Mouse (Mus musculus): ENCODE data around the gene Efhc1. TPM values are rescaled to one million over a fixed set of nuclear protein-coding genes. Genes with fewer than 3 reads are reported as not detected.

The Efhc1 gene
- polyA plus RNA-seq, 1 experiment, result 1.7 TPM

DNA sequence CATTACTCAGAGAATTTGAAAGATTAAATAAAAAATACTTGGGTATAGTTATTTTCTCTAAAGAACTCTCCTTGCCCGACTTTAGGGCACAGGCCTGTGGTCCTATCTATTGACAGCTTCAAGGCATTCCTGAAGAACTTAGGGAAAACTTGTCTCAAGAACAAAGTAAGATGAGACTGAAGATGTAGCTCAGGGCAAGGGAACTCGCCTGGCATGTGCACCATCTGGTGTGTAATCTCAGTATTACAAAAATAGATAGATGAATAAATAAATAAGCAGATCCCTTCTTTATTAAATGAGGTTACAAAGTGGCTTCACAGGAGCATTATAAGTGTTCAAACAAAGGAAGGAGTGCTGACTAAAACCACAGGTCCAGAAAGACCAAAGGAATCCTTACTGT lies 32.7 kb downstream of the Efhc1 start:
- Histone ChIP-seq H3K27ac (ENCODE audit: insufficient read depth, low read depth, low read length) (no peak overlapping the region), H3K4me3 (ENCODE audit: insufficient read depth, low read length) (no peak overlapping the region), H3K4me1 (ENCODE audit: control insufficient read depth, insufficient read depth, low read length) (peaks cover under 1% of the 10 kb centered on the region; the same call in 1 of the 2 replicates)
- TF ChIP-seq POLR2A (IDR thresholded peaks at IDR 0.05; ENCODE audit: borderline replicate concordance, low read depth, low read length), result no peak
- no peak for TF ChIP-seq CTCF (IDR thresholded peaks at IDR 0.05; ENCODE audit: low read depth, low read length)

DNA sequence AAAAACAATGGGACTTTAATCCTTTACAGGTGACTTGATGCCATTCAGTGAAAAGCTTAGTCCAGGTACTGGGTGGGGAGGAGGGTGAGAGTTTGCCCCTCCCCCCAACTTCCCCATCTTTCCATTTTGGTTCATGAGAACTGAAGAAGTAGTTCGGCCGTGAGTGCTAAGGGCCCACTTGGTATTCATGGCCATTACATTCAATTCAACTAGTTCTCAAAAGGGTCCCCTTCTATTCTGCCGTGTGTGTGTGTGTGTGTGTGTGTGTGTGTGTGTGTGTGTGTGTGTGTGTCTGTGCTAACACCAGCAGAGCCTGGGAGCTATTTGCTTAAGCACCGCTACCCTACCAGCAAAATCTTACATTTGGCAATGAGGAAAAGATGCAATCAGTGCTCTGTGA lies 33.2 kb downstream of the Efhc1 start:
- H3K4me3 ChIP-seq (ENCODE audit: insufficient read depth, low read length), result no peak overlapping the region
- H3K27ac ChIP-seq (ENCODE audit: insufficient read depth, low read depth, low read length), result no peak overlapping the region
- peaks cover 5% of the 10 kb centered on the region; the same call in 1 of the 2 replicates for H3K4me1 ChIP-seq (ENCODE audit: control insufficient read depth, insufficient read depth, low read length)
- TF ChIP-seq POLR2A (IDR thresholded peaks at IDR 0.05; ENCODE audit: borderline replicate concordance, low read depth, low read length), result no peak
- no peak for TF ChIP-seq CTCF (IDR thresholded peaks at IDR 0.05; ENCODE audit: low read depth, low read length)

DNA sequence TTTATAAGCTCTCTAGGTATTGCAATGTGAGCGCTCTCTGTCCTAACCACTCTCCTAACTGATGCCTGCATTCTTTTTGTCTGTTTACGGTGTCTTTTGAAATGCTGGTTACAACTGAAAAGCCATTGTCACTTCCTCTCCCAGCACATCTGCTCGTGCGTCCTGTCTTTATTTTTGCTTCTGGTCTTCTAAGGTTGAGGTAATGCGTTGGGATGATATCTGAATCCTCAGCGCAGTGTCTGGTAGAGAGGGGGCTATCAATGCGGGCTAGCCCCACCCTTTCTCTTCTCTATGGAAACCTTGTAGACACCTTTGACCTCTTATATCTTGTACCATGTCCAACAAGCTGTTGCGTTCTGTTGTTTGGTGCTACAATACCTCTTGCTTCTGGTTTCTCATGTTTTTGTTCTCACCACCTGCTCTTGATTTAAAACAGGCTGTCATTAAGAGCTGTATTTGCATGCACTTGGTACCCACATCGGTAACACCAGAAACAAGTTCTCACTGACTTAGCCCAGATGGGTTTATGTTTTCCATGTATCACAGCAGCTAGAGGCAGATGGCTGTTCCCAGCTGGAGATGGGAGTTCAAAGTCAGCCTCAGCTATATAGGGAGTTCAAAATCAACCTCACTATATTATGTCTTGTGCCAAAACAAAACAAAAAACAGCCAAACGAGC lies 35.1 kb downstream of the Efhc1 start:
- Histone ChIP-seq H3K4me1 (ENCODE audit: control insufficient read depth, insufficient read depth, low read length) (peaks cover 6% of the 10 kb centered on the region; the same call in 1 of the 2 replicates), H3K4me3 (ENCODE audit: insufficient read depth, low read length) (no peak overlapping the region), H3K27ac (ENCODE audit: insufficient read depth, low read depth, low read length) (no peak overlapping the region)
- TF ChIP-seq POLR2A (IDR thresholded peaks at IDR 0.05; ENCODE audit: borderline replicate concordance, low read depth, low read length) (no peak), CTCF (IDR thresholded peaks at IDR 0.05; ENCODE audit: low read depth, low read length) (no peak)

DNA sequence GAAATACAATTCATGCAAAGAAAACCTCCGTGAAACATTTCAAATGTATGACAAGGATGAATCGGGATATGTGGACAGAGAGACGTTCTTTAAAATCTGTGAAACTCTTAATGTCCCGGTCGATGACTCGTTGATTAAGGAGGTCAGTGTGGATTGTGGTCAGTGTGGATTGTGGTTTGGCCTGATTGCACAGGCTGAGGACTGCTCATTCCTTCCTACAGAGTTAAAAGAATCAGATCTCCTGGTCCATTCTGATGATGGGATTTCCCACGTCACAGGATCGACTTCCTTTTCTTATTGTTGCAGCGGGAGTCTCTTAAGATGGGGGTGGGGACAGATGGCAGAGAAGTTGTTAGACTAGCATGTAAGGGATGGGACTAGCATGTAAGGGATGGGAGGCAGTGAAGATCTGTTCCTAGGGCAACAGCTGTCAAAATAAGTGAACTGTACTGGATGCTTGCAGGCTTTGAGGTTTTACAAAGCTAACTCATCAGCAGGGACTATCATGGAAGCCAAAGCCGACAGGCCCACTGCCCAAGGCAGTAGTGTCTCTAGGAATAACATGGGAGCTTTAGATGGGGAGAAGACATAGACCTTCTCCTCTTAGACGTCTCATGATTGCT lies 38.1 kb downstream of the Efhc1 start:
- H3K4me3 ChIP-seq (ENCODE audit: insufficient read depth, low read length), result no peak overlapping the region
- no peak for TF ChIP-seq CTCF (IDR thresholded peaks at IDR 0.05; ENCODE audit: low read depth, low read length)
- no peak for TF ChIP-seq POLR2A (IDR thresholded peaks at IDR 0.05; ENCODE audit: borderline replicate concordance, low read depth, low read length)
- no peak overlapping the region for H3K27ac ChIP-seq (ENCODE audit: insufficient read depth, low read depth, low read length)
- H3K4me1 ChIP-seq (ENCODE audit: control insufficient read depth, insufficient read depth, low read length), result 0 out of 2 replicates have a peak, but pooled peaks cover 6% of the 10 kb centered on the region

DNA sequence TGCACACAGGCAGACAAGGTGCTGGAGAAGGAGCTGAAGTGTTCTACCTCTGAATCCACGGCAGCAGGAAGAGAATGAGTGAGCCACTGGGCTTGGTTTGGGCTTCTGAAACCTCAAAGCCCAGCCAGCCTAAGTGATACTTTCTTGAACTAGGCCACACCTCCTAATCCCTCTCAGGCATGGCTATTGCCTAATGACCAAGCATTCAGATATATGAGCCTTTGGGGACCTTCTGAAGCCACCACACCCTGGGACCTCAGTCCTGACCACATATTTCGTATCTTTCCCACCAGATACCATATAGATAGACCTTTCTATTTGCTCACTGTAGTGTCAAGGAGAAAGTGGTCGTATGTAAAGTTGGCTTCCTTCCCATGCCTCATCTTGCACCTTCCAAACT lies 42.3 kb downstream of the Efhc1 start:
- no peak for TF ChIP-seq CTCF (IDR thresholded peaks at IDR 0.05; ENCODE audit: low read depth, low read length)
- no peak for TF ChIP-seq POLR2A (IDR thresholded peaks at IDR 0.05; ENCODE audit: borderline replicate concordance, low read depth, low read length)
- Histone ChIP-seq H3K4me3 (ENCODE audit: insufficient read depth, low read length) (no peak overlapping the region), H3K27ac (ENCODE audit: insufficient read depth, low read depth, low read length) (no peak overlapping the region), H3K4me1 (ENCODE audit: control insufficient read depth, insufficient read depth, low read length) (peaks cover 14% of the 10 kb centered on the region)

DNA sequence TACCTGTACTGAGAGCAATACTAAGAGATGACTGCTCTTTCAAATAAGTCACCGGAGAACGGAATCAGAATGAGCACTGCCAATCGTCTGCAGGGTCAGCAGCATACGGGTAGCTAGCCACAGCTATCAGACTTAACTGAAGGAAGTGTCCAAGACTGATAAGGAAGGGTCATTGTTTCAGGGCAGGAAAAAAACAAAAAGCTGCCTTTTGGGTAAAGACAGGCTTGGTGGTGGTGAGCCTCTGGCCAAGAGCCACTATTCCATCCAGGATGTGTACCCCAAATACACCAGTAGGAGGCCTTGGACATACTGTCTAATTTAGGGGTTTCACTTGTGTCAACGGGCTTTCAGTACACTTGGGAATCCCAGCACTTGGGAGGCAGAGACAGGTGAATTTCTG lies 42.9 kb downstream of the Efhc1 start:
- Histone ChIP-seq H3K27ac (ENCODE audit: insufficient read depth, low read depth, low read length) (no peak overlapping the region), H3K4me3 (ENCODE audit: insufficient read depth, low read length) (no peak overlapping the region), H3K4me1 (ENCODE audit: control insufficient read depth, insufficient read depth, low read length) (peaks cover 11% of the 10 kb centered on the region)
- TF ChIP-seq POLR2A (IDR thresholded peaks at IDR 0.05; ENCODE audit: borderline replicate concordance, low read depth, low read length) (no peak), CTCF (IDR thresholded peaks at IDR 0.05; ENCODE audit: low read depth, low read length) (no peak)

DNA sequence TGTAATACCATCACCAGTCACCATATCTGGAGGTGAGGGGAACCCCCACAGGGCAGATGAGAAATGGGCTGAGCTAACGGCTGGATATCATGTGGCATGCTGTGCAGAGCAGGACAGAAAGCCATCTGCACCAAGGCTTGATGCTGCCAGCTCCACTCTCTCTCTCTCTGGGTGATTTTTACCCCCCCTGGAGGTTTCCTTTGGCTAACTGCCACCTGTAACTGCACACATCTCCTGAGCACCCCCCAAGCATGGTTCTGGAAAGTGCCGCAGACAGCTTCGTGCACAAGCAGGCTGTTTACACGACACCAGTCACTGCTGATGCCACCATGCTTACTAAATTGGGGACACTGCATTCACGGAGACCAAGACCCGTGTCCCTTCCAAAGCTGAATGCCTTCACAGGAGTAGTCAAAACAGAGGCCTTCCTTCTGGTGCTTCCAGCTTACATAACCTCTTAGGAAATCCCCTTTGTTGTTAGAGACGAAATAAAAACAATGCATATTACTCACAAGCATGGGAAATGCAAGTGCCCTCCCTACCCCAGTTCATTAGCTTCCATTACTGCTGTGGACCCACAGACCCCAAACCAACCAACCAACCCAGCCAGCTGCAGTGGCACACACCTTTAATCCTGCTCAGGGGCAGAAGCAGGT lies 44.0 kb downstream of the Efhc1 start:
- TF ChIP-seq CTCF (IDR thresholded peaks at IDR 0.05; ENCODE audit: low read depth, low read length), result no peak
- no peak for TF ChIP-seq POLR2A (IDR thresholded peaks at IDR 0.05; ENCODE audit: borderline replicate concordance, low read depth, low read length)
- no peak overlapping the region for H3K4me3 ChIP-seq (ENCODE audit: insufficient read depth, low read length)
- no peak overlapping the region for H3K27ac ChIP-seq (ENCODE audit: insufficient read depth, low read depth, low read length)

DNA sequence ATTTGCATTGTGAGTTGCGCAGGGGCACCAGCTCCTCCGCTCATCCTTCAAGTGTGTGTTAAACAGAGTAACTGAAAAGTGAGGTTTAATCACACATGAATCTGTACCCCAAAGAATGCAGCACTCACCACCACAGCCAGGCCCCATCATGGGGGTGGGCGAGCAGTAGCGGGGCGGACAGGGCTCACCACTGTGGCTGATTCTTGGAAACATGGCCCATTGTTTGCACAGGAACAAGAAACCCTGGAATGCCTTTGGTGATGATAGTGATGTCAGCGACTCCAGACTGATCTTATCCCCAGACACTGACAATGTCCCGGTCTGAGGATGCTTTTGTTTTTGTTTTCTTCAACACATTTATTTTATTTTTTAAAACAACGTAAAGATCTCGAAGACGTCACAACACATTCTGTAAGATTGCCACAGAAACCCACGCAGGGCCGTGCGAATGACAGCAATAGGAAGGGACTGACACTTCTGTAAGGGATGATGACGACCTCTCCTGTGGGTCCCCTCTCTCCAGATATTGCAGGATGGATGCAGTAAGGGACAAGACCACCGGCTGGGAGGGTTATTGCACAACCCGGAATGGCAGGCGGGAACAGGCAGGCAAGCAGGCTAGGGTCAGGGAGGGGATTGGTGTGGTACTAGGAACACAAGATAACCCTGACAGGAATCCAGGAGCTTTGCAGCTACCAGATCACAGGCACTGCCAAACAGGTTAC lies 45.3 kb downstream of the Efhc1 start:
- Histone ChIP-seq H3K27ac (ENCODE audit: insufficient read depth, low read depth, low read length) (no peak overlapping the region), H3K4me1 (ENCODE audit: control insufficient read depth, insufficient read depth, low read length) (peaks cover 8% of the 10 kb centered on the region), H3K4me3 (ENCODE audit: insufficient read depth, low read length) (no peak overlapping the region)
- no peak for TF ChIP-seq POLR2A (IDR thresholded peaks at IDR 0.05; ENCODE audit: borderline replicate concordance, low read depth, low read length)
- TF ChIP-seq CTCF (IDR thresholded peaks at IDR 0.05; ENCODE audit: low read depth, low read length), result no peak

More for the DNA sequence above, 44.0 kb downstream of the Efhc1 start:
- peaks cover 8% of the 10 kb centered on the region for H3K4me1 ChIP-seq (ENCODE audit: control insufficient read depth, insufficient read depth, low read length)

DNA sequence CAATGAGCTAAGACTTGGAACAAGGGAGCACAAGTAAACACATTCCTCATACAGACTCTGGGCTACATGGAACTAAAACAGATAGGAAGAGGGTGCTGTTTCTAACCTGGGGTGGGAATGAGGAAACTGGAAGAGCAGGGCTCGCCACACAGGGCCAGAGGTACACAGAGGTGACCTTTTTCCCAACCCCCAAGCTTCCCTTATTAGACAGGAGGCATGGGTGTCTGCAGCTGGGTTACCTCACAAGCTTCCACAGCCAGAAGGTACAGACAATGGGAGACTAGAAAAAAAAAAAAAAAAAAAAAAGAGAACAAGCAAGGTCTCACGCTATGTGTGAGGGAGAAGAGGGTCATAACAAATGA lies 45.9 kb downstream of the Efhc1 start:
- Histone ChIP-seq H3K27ac (ENCODE audit: insufficient read depth, low read depth, low read length) (no peak overlapping the region), H3K4me1 (ENCODE audit: control insufficient read depth, insufficient read depth, low read length) (peaks cover 8% of the 10 kb centered on the region), H3K4me3 (ENCODE audit: insufficient read depth, low read length) (no peak overlapping the region)
- no peak for TF ChIP-seq POLR2A (IDR thresholded peaks at IDR 0.05; ENCODE audit: borderline replicate concordance, low read depth, low read length)
- no peak for TF ChIP-seq CTCF (IDR thresholded peaks at IDR 0.05; ENCODE audit: low read depth, low read length)
